In the genomic region with DNA sequence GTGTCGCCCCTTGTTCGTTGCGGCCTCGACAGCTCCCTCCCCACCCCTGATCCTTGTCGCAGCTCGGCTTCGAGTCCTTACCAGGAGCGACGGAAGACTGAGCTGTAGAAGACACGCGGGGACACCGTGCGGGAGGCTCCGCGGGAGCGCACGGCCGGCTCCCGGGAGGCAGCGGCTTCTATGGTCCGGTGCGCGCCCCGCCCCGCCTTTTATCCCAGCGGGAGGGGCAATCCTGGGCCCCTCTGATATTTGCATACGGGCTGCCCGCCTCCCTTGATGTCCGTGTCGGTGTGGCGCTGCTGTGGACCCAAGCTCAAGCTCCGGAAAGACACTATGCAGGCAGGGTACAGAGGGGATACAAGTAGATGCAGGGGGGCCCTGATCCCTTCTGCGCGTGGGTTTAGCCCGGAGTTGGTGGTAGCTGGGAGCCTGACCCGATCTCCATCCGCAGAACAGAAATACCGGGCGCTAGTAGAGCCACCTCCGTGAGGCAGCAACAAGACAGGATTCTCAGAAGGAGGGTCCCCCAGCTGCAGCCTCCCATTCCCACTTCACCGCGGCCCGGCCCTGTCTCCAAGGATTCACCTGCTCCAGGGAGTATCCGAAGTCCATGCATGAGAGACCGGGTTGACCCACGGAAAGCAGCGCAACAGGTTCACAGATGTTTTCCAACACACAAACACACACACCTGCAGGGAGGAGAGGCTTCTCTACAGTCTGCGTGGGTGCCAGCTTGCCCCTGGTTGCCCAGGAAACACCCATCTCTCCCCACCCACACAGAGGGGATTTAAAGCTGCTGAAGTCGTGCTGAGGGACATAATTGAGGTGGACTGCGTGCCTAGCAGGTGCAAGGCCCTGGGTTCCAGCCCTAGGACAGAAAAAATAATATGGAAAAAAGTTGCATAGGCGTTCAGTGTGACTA, we compare ENCODE assay signal across 8 mouse cellular contexts. TPM values are rescaled to one million over a fixed set of nuclear protein-coding genes. Genes with fewer than 3 reads are reported as not detected.
DNase-seq lines count a peak whose midpoint lies in the region; ATAC-seq and TF ChIP-seq lines count a peak whose summit lies in the region.

No protein-coding gene starts in this region.

- H3K36me3 ChIP-seq in limb, embryonic 10.5 days: no peaks in the 10 kb centered on the region
- no peaks in the 10 kb centered on the region for H3K36me3 ChIP-seq in midbrain, embryonic 12.5 days

- no peak for TF ChIP-seq CTCF in brain, embryonic 14.5 days (IDR thresholded peaks at IDR 0.05; ENCODE audit: borderline replicate concordance, extremely low read depth, insufficient read depth, insufficient read length)

- peak; percentile 38 for DNase-seq in ovary, postnatal 36 days (ENCODE audit: low spot score)
- no peak for DNase-seq in ovary, postnatal 14 days (ENCODE audit: low spot score)
- peak; percentile 21 for DNase-seq in brain, embryonic 14.5 days (ENCODE audit: low read depth)
- DNase-seq in heart, postnatal 4 days: peak; percentile 7
- peak; percentile 48 for DNase-seq in limb, embryonic 10.5 days (ENCODE audit: low spot score)
- DNase-seq in thymus, postnatal 0 days (ENCODE audit: low spot score): no peak
- DNase-seq in T-cell, adult 2 months (ENCODE audit: low spot score): no peak

- peak overlapping the region; percentile 93 for H3K4me2 ChIP-seq in midbrain, embryonic 12.5 days (replicated peaks)

- TF ChIP-seq POLR2A in brain, embryonic 14.5 days (IDR thresholded peaks at IDR 0.05; ENCODE audit: borderline replicate concordance, extremely low read depth, insufficient read depth, insufficient read length, poor library complexity, severe bottlenecking): no peak

- WGBS in limb, embryonic 10.5 days: 4% methylated on average over 51 of the region's 51 CpGs
- 4% methylated on average over 51 of the region's 51 CpGs for WGBS in midbrain, embryonic 12.5 days

- peaks cover 58% of the 10 kb centered on the region for H3K27me3 ChIP-seq in limb, embryonic 10.5 days (ENCODE audit: low read depth, poor library complexity, severe bottlenecking)
- H3K27me3 ChIP-seq in midbrain, embryonic 12.5 days: peaks cover 36% of the 10 kb centered on the region

- no peaks in the 10 kb centered on the region for H3K9me3 ChIP-seq in limb, embryonic 10.5 days (replicated peaks)
- no peaks in the 10 kb centered on the region for H3K9me3 ChIP-seq in midbrain, embryonic 12.5 days

- peaks cover 9% of the 10 kb centered on the region for H3K4me1 ChIP-seq in limb, embryonic 10.5 days
- peaks cover 12% of the 10 kb centered on the region for H3K4me1 ChIP-seq in midbrain, embryonic 12.5 days

- ATAC-seq in midbrain, embryonic 12.5 days (ENCODE audit: low FRiP score, low read depth): peak; percentile 52; the same call in 1 of the 2 replicates

- H3K9ac ChIP-seq in midbrain, embryonic 12.5 days (replicated peaks): peak overlapping the region; percentile 54

- H3K27ac ChIP-seq in limb, embryonic 10.5 days: no peak overlapping the region
- H3K27ac ChIP-seq in midbrain, embryonic 12.5 days (replicated peaks): no peak overlapping the region

- peak overlapping the region; percentile 54 for H3K4me3 ChIP-seq in limb, embryonic 10.5 days
- peak overlapping the region; percentile 49 for H3K4me3 ChIP-seq in midbrain, embryonic 12.5 days

RNA-seq across cellular contexts. Expression of a gene that starts 4.3 kb away (rescaled TPM):
- polyA plus RNA-seq in brain, embryonic 14.5 days (2012; rRNA removed): 0.21 and 0.30 TPM in 2 replicates
- total RNA-seq in heart, postnatal 4 days (2021): not detected
- 0.36 and 0.49 TPM in 2 replicates for polyA plus RNA-seq in limb, embryonic 10.5 days (2016; fragmentation: Nextera tagmentation; extraction: Ambion mirVana)
- 0.30 and 0.55 TPM in 2 replicates for polyA plus RNA-seq in midbrain, embryonic 12.5 days (2016; fragmentation: Nextera tagmentation; extraction: Ambion mirVana)
- 0.33 and 0.44 TPM in 2 replicates for polyA plus RNA-seq in thymus, postnatal 0 days (2015; fragmentation: Nextera tagmentation; extraction: Ambion mirVana)

RNA-seq across cellular contexts. Expression of a gene that starts 23.4 kb away (rescaled TPM):
- polyA plus RNA-seq in brain, embryonic 14.5 days (2012; rRNA removed): 15.0 and 16.3 TPM in 2 replicates
- total RNA-seq in heart, postnatal 4 days (2021): 10 to 100 TPM; 10.4 to 11.3 TPM
- polyA plus RNA-seq in limb, embryonic 10.5 days (2016; fragmentation: Nextera tagmentation; extraction: Ambion mirVana): 39.7 and 46.9 TPM in 2 replicates
- 30.5 and 30.6 TPM in 2 replicates for polyA plus RNA-seq in midbrain, embryonic 12.5 days (2016; fragmentation: Nextera tagmentation; extraction: Ambion mirVana)
- polyA plus RNA-seq in thymus, postnatal 0 days (2015; fragmentation: Nextera tagmentation; extraction: Ambion mirVana): 19.7 and 21.3 TPM in 2 replicates

RNA-seq across cellular contexts. Expression of a gene that starts 58.5 kb away (rescaled TPM):
- 178 and 194 TPM in 2 replicates for polyA plus RNA-seq in brain, embryonic 14.5 days (2012; rRNA removed)
- 100 to 1,000 TPM; 130 to 153 TPM for total RNA-seq in heart, postnatal 4 days (2021)
- polyA plus RNA-seq in limb, embryonic 10.5 days (2016; fragmentation: Nextera tagmentation; extraction: Ambion mirVana): 641 and 657 TPM in 2 replicates
- polyA plus RNA-seq in midbrain, embryonic 12.5 days (2016; fragmentation: Nextera tagmentation; extraction: Ambion mirVana): 443 and 445 TPM in 2 replicates
- 181 and 236 TPM in 2 replicates for polyA plus RNA-seq in thymus, postnatal 0 days (2015; fragmentation: Nextera tagmentation; extraction: Ambion mirVana)

Comparison
In these comparisons a context has a peak if more than half of its experiments do, and no peak if none do; other contexts are left out.
1. DNase-seq: peak in ovary, postnatal 36 days (single experiment), brain, embryonic 14.5 days (single experiment), heart, postnatal 4 days (single experiment) and limb, embryonic 10.5 days (single experiment); none in ovary, postnatal 14 days (single experiment), thymus, postnatal 0 days (single experiment) and T-cell, adult 2 months (single experiment).